Mouse (Mus musculus) adrenal gland, adult (tissue): ENCODE data around the gene Pfas.
A peak's percentile ranks its signal among the peaks of the same experiment; 100 is the strongest.
"Not testable (repeated sequence)": the region's sequence is repeated elsewhere in the genome, so short reads cannot be mapped to it uniquely, and the experiment has no call there.

Experiments
- DNase-seq, 2 experiments: peaks; one replicate each; pipeline ENCODE4 v3.0.0; 2022 to 2023; ENCODE audit warnings: low spot score in 1 of 2; ENCODE audit not compliant: inconsistent age in 2 of 2

Gene Pfas

GRCm38 (mm10) chr11:68942731-68943130 lies 65.5 kb downstream of the Pfas start:
- no peak for DNase-seq

DNA sequence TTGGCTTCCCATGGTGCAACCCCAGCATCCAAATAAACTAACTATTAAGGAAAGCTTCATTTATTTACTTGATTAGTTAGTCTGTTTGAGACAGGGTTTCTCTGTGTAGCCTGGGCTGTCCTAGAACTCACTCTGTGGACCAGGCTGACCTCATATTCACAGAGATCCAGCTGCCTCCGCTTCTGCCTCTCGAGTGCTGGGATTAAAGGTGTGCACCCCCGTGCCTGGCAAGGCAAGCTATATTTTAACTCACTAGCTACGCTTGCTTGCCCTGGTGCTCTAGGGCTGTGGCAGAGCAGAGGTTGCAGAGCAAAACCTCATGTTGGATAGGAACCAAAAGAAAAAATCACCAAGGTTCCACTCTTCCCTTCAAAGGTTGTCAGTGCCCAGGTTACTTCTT lies 67.7 kb downstream of the Pfas start:
- peak in 1 of 2 experiments; percentile 43 for DNase-seq

DNA sequence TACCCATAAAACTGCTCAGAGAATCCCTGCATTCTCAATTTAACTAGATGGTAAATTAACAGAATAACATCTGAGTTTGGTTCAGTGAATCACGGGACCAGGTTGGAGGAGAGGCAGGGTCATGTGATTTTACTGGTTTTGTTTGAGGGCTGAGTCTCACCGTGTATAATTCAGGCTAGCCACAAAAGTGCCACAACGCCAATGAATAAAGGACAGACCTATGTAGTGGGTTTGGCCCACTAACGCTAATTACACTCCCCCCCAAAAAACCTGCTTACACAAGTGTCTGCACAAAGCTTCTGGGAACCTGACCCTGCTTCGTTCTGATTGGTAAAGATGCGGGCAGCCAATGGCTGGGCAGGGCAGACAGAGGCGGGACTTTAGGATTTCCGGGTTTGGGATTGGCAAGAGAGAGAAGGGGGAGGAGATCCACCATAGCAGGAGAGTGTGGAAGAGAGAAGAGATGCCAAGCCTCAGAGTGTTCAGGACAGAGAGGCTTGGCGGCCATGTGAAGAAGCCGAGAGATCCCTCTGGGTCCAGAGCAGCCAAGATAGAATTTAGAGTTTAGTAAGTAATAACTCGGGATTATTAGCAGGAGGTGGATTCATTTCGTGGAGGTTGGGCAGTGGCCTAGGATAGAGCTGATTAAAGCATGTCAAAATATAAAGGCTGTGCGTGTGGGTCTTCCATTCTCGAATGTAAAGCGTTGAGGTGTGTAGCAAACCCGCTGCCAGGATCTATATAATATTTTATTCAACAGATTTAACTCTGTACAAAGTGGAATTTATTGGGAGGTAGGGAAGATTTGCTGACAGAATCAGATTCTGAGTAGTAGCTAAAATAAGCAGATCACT lies 68.6 kb downstream of the Pfas start:
- peak; percentile 91 to 96 for DNase-seq

- DNase-seq: not testable (repeated sequence)
Observed at GRCm38 (mm10) chr11:68936951-68937350, 71.3 kb downstream of the Pfas start.
